Mouse (Mus musculus) urinary bladder, postnatal 36 days (tissue): ENCODE results near the gene Anks4b.

Experiments
- DNase-seq, 2 experiments: peaks; one replicate each; pipeline ENCODE4 v3.0.0; 2022; ENCODE audit warnings: low spot score in 2 of 2, mixed read lengths in 1 of 2

The Anks4b gene

GRCm38 (mm10) chr7:120188946-120189345 lies 15.3 kb downstream of the Anks4b start:
- DNase-seq, result no peak

- no peak for DNase-seq
These were observed 15.9 kb downstream of the Anks4b start for GRCm38 (mm10) chr7:120189369-120190149.

GRCm38 (mm10) chr7:120190150-120190665 lies 16.6 kb downstream of the Anks4b start:
- DNase-seq, result no peak

- DNase-seq, result no peak
These were observed 18.5 kb downstream of the Anks4b start for GRCm38 (mm10) chr7:120192207-120192606.

DNA sequence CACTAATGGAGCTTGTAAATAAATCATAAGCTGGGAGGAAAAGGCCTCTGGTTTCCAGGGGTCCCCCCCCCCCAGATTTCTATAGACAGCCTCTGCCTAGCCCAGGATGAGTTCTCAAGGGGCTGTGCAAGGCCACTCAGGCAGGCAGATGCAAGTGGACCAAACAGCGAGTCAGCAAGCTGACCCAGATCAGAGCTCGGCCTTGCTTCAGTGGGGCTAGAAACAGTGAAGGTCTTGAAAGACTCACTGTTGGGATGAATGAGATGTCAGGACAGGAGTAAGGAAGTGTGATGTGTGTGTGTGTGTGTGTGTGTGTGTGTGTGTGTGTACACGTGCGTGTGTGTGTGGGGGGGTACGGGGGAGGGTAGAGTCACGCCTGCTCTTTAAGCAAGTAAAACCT lies 19.2 kb downstream of the Anks4b start:
- no peak for DNase-seq

DNA sequence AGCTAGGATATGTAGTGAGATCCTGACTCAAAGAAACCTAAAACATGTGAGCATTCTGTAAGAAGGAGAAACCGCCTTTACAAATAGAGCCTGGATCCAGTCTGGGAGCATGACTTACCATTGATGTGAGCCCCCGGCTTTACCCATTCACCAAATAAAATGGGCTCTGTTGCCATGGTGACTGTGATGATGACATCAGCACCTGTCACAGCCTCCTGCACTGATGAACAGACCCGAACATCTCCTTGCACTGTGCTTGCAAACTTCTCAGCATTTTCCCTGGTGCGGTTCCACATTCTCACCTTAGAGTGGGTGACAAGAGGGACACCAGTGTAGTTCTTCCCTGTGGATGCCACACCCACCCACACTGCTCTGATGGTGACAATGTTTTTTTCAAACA lies 21.5 kb downstream of the Anks4b start:
- no peak for DNase-seq

DNA sequence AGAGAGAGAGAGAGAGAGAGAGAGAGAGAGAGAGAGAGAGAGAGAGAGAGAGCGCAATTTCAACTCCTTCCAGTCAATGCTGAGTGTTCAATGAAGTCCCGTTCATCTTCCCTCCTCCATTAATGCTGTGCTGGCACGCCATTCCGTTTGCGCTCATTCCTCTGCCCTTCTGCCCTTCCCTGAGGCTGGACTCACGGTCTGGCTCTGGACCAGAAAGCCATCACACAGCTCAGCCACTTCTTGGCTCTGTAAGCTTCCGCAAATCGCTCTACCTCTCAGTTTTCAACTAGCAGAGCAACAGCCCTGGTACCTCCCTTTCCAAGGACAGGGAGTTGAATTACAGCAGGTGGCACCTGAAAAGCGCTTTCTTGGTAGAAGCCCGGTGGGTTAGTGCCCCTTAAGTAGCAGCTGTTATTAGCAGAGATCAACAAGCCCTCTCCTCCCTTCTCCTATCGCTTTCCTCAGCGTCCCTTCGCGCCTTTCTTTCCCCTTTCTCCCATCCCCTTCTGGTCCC lies 27.6 kb downstream of the Anks4b start:
- DNase-seq, result peak in 1 of 2 experiments; percentile 15

DNA sequence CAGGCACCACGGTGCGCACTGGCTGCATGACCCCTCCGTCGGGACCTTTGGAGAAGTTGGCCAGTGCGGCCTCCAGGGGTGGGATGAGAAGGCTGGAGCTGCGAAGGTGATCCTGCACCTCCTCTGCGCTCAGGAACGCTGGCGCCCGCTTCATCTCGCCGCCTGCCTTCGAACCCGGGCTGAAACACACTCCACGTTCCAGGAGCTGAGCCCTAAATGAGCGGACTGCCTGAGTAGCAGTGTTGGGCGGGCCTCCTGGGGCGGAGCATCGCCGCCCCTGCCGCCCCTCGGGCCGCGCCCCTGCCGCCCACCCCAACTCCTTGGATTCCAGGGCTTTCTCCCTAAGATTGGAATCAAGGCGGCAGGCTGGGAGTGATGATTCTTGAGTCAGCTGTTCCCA lies 28.1 kb downstream of the Anks4b start, which contains the start of gene Crym:
Crym (minus strand) TSS at position 341 of the 400 bp plus-strand sequence.
- DNase-seq, result no peak

DNA sequence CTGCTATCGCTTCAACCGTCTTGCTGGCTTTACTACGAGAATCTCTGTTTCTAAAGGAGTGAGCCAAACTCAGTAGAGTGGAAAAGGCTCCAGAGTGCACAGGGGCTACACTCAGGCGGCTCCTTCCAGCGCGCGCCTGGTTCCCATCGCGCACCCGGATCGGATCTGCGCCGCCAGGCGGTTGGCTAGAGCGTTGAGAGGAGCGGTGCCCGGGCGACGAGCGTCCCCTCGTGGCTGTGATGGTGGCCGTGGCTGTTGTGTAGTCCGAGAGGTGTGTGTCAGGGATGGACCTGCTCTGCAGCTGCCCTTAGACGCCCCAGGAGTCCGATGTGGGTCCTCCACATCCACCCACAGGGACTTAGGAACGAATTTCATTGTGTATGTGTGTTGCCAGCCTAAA lies 30.1 kb downstream of the Anks4b start, which contains the start of gene Abca14:
Abca14 (plus strand) TSS at position 173 of the 400 bp plus-strand sequence.
- peak; percentile 79 to 85 for DNase-seq

DNA sequence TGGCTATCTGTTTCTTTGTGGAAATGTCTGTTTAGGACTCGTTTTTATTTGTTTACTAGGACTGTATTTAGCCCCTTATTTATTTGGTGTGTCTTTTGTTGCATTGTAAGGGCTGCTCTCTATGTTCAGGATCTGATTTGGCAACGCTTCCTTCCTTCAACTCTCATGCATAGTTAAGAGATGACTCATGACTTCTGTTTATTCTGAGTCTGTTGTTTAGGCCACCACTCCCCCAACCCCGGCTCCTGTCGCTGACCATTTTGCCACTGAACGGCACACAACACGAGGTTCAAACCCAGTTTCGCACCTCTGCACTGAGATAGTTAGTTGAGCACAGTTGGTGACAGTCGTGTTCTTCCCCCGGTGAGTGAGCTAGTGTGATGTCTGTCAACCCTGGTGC lies 32.3 kb downstream of the Anks4b start:
- DNase-seq, result no peak

DNA sequence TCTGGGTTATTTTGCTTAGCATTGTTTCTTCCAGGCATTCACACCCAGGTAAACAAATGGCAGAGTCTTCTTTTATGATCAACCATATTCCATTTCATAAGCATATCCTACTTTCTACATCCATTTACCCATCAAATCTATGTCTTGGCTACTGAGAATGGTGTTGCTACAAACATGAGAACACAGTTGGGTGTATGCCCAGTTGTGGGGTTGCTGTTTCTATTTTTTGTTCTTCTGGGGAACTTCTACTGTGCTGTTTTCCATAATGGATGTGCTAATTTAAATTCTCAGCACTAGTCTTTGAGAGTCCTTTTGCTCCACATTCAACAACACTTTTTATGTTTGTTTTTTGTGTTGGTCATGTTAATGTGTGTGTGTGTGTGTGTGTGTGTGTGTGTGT lies 54.9 kb downstream of the Anks4b start:
- no peak for DNase-seq
